Mouse (Mus musculus) ES-E14 (cell line): ENCODE results near the gene Tsks. TPM values are rescaled to one million over a fixed set of nuclear protein-coding genes. Genes with fewer than 3 reads are reported as not detected.

Experiments used
- DNase-seq: peaks from one replicate; pipeline ENCODE4 v3.0.0-alpha.2; 2013; ENCODE audit warnings: low read depth, low spot score
- H3K27ac ChIP-seq: 2 replicates; pipeline ENCODE4 v1.5.1; 2012; ENCODE audit warnings: low read depth, mild to moderate bottlenecking, low read length, moderate library complexity, mixed read lengths; ENCODE audit not compliant: poor library complexity, insufficient read depth, severe bottlenecking
- H3K36me3 ChIP-seq: 2 replicates; pipeline ENCODE4 v1.6.1; 2012; ENCODE audit warnings: mild to moderate bottlenecking, low read length, moderate library complexity, mixed read lengths; ENCODE audit not compliant: control insufficient read depth, poor library complexity, insufficient read depth, severe bottlenecking
- H3K4me1 ChIP-seq, 2 experiments: fragments of 150-350 bp in 1 of 2; sonication (generic) in 1 of 2; 2 replicates each; pipeline ENCODE4 v1.6.1; 2012; ENCODE audit warnings: low read length in 2 of 2, mild to moderate bottlenecking in 1 of 2, mixed read lengths in 1 of 2; ENCODE audit not compliant: control insufficient read depth in 2 of 2, insufficient read depth in 2 of 2, poor library complexity in 1 of 2
- H3K4me3 ChIP-seq, 2 experiments: fragments of 150-350 bp in 1 of 2; sonication (generic) in 1 of 2; 2 replicates each; pipeline ENCODE4 v1.5.1; 2012; ENCODE audit warnings: low read length in 2 of 2, low read depth in 1 of 2, mild to moderate bottlenecking in 1 of 2, mixed read lengths in 1 of 2; ENCODE audit not compliant: insufficient read depth in 1 of 2, poor library complexity in 1 of 2, severe bottlenecking in 1 of 2
- H3K9ac ChIP-seq: 2 replicates; pipeline ENCODE4 v1.6.1; 2012; ENCODE audit warnings: low read depth, mild to moderate bottlenecking, low read length, mixed read lengths; ENCODE audit not compliant: poor library complexity, insufficient read depth, severe bottlenecking
- H3K9me3 ChIP-seq: fragments of 150-350 bp; sonication (generic); 2 replicates; pipeline ENCODE4 v1.6.1; 2012; ENCODE audit warnings: low read depth, mild to moderate bottlenecking, low read length; ENCODE audit not compliant: control insufficient read depth, insufficient read depth
- CHD2 ChIP-seq: IDR thresholded peaks from 2 replicates; pipeline ENCODE4 v1.6.1; 2014; ENCODE audit warnings: mild to moderate bottlenecking, low read depth, low read length, inconsistent platforms
- HCFC1 ChIP-seq: IDR thresholded peaks from 2 replicates; pipeline ENCODE4 v1.6.1; 2012; ENCODE audit warnings: low read length, inconsistent platforms, borderline replicate concordance; ENCODE audit not compliant: insufficient read depth
- MAFK ChIP-seq: IDR thresholded peaks from 2 replicates; pipeline ENCODE4 v1.6.1; 2014; ENCODE audit warnings: mild to moderate bottlenecking, low read depth, low read length, inconsistent platforms; ENCODE audit not compliant: insufficient read depth
- ZC3H11A ChIP-seq: IDR thresholded peaks from 2 replicates; pipeline ENCODE4 v1.6.1; 2012; ENCODE audit warnings: low read depth, mild to moderate bottlenecking, inconsistent platforms, low read length, borderline replicate concordance
- ZNF384 ChIP-seq: IDR thresholded peaks from 2 replicates; pipeline ENCODE4 v1.6.1; 2012; ENCODE audit warnings: low read depth, low read length, inconsistent platforms
- in situ Hi-C, 2 experiments: fragments of 600-800 bp; cut with MboI; formaldehyde crosslinking; loops; one replicate each; pipeline ENCODE4 v1.15.1; 2025; ENCODE audit warnings: low sequenced_read_pairs in 2 of 2, inconsistent platforms in 1 of 2; ENCODE audit not compliant: unreplicated experiment in 2 of 2
- total RNA-seq: library from RNA; depleted of rRNA; stranded (reverse); fragments of 300-350 nt; gene quantifications from 2 replicates; pipeline ENCODE4 v1.2.3, GENCODE M21; 2012; rRNA removed

Gene Tsks
- total RNA-seq, 1 experiment, result 0.49 TPM

- in situ Hi-C loops, result no loop called here
Measured at GRCm38 (mm10) chr7:45007141-45007540, 64.1 kb downstream of the Tsks start.

More at GRCm38 (mm10) chr7:45007141-45007540, 64.1 kb downstream of the Tsks start:
- Histone ChIP-seq H3K9ac (no peak overlapping the region), H3K9me3 (no peaks in the 10 kb centered on the region), H3K4me3 (peak overlapping the region in 1 of 2 experiments; percentile 47; a peak in 3 of 4 replicates), H3K27ac (no peak overlapping the region), H3K4me1 (peaks cover 0 to 12% of the 10 kb centered on the region in 2 experiments; a peak in 2 of 4 replicates), H3K36me3 (peaks cover 72% of the 10 kb centered on the region)
- TF ChIP-seq MAFK (no peak), ZNF384 (no peak), HCFC1 (no peak), ZC3H11A (no peak), CHD2 (no peak)
- DNase-seq, result no peak

Other genes with a start within 250 kb of the Tsks start
- gene Izumo2, start 234.5 kb upstream of the Tsks start, total RNA-seq, result 0.40 and 0.79 TPM in 2 replicates
- 17.8 and 23.2 TPM in 2 replicates for gene Vrk3, start 194.8 kb upstream of the Tsks start, total RNA-seq
- 15.1 and 20.3 TPM in 2 replicates for gene Zfp473, start 192.2 kb upstream of the Tsks start, total RNA-seq
- 91.0 and 98.0 TPM in 2 replicates for gene Nup62, start 127.1 kb upstream of the Tsks start, total RNA-seq
- 4.8 and 6.0 TPM in 2 replicates for gene Il4i1, start 126.8 kb upstream of the Tsks start, total RNA-seq
- gene Atf5, start 126.5 kb upstream of the Tsks start, total RNA-seq, result 14.0 and 16.9 TPM in 2 replicates
- gene Akt1s1, start 94.2 kb upstream of the Tsks start, total RNA-seq, result 33.8 and 37.6 TPM in 2 replicates
- gene Tbc1d17, start 94.1 kb upstream of the Tsks start, total RNA-seq, result 31.5 and 55.7 TPM in 2 replicates
- 37.1 and 76.5 TPM in 2 replicates for gene Pnkp, start 86.1 kb upstream of the Tsks start, total RNA-seq
- gene Ptov1, start 73.4 kb upstream of the Tsks start, total RNA-seq, result 144 and 205 TPM in 2 replicates
- gene Med25, start 50.5 kb upstream of the Tsks start, total RNA-seq, result 88.2 and 121 TPM in 2 replicates
- 14.2 and 17.2 TPM in 2 replicates for gene Fuz, start 47.1 kb upstream of the Tsks start, total RNA-seq
- 82.5 and 94.9 TPM in 2 replicates for gene Ap2a1, start 13.7 kb upstream of the Tsks start, total RNA-seq
- gene Cpt1c, start 31.6 kb downstream of the Tsks start, total RNA-seq, result 60.3 and 123 TPM in 2 replicates
- 413 and 429 TPM in 2 replicates for gene Prmt1, start 43.4 kb downstream of the Tsks start, total RNA-seq
- gene Irf3, start 54.4 kb downstream of the Tsks start, total RNA-seq, result 45.9 and 68.4 TPM in 2 replicates
- 11.9 and 13.0 TPM in 2 replicates for gene Bcl2l12, start 55.5 kb downstream of the Tsks start, total RNA-seq
- gene Scaf1, start 73.2 kb downstream of the Tsks start, total RNA-seq, result 39.0 and 39.2 TPM in 2 replicates
- gene Rras, start 74.8 kb downstream of the Tsks start, total RNA-seq, result 11.1 and 14.4 TPM in 2 replicates
- 32.3 and 37.5 TPM in 2 replicates for gene Prr12, start 109.7 kb downstream of the Tsks start, total RNA-seq
- 94.2 and 106 TPM in 2 replicates for gene Nosip, start 119.2 kb downstream of the Tsks start, total RNA-seq
- gene Prrg2, start 119.5 kb downstream of the Tsks start, total RNA-seq, result 9.8 and 11.4 TPM in 2 replicates
- gene Rcn3, start 149.0 kb downstream of the Tsks start, total RNA-seq, result 137 and 207 TPM in 2 replicates
- gene Fcgrt, start 160.6 kb downstream of the Tsks start, total RNA-seq, result 10.6 and 15.1 TPM in 2 replicates
- 1,746 and 1,854 TPM in 2 replicates for gene Rps11, start 181.2 kb downstream of the Tsks start, total RNA-seq
- gene Rpl13a, start 185.6 kb downstream of the Tsks start, total RNA-seq, result 3,971 and 5,136 TPM in 2 replicates
- gene Gm45713, start 193.0 kb downstream of the Tsks start, total RNA-seq, result 0.36 and 0.90 TPM in 2 replicates
- 1.8 and 1.9 TPM in 2 replicates for gene Flt3l, start 193.2 kb downstream of the Tsks start, total RNA-seq
- gene Pih1d1, start 211.1 kb downstream of the Tsks start, total RNA-seq, result 69.9 and 70.2 TPM in 2 replicates
- 108 and 115 TPM in 2 replicates for gene Aldh16a1, start 211.4 kb downstream of the Tsks start, total RNA-seq
- 3.4 and 4.4 TPM in 2 replicates for gene Slc17a7, start 220.7 kb downstream of the Tsks start, total RNA-seq
- 0.11 TPM in 1 of 2 replicates, not detected in the other for gene Gfy, start 236.4 kb downstream of the Tsks start, total RNA-seq
- gene Pth2, start 237.8 kb downstream of the Tsks start, total RNA-seq, result 0.54 TPM in 1 of 2 replicates, not detected in the other